Comparison of ENCODE assay signal across 19 mouse cellular contexts in genomic region chr19:21260280-21260679, GRCm38 (mm10). TPM values are rescaled to one million over a fixed set of nuclear protein-coding genes. Genes with fewer than 3 reads are reported as not detected.
DNase-seq lines count a peak whose midpoint lies in the region; ATAC-seq and TF ChIP-seq lines count a peak whose summit lies in the region.
"Had no signal": no experiment of that assay in that cellular context is flagged by ENCODE, and none has a peak within 500 bp of the region (broad histone marks: within the 10 kb centered on the region; RNA-seq: fewer than 3 reads in every experiment).

No protein-coding gene starts in this region.

- H3K4me2 ChIP-seq in intestine, postnatal 0 days (replicated peaks; ENCODE audit: low read depth): no peak overlapping the region
- no peak overlapping the region for H3K4me2 ChIP-seq in intestine, embryonic 16.5 days (ENCODE audit: low read depth, low read length)
- H3K4me2 ChIP-seq in stomach, postnatal 0 days (replicated peaks; ENCODE audit: low read depth): no peak overlapping the region
- H3K4me2 ChIP-seq: embryonic facial prominence, embryonic 13.5 days; forebrain, embryonic 12.5 days; heart, embryonic 12.5 days; hindbrain, embryonic 14.5 days had no signal

- DNase-seq in MEL (ENCODE audit: low read depth, low spot score): peak; percentile 73
- no peak for DNase-seq in stomach, postnatal 0 days (ENCODE audit: low spot score)
- DNase-seq in liver: no peak
- no peak for DNase-seq in heart, adult 2 months
- DNase-seq: adrenal gland, adult 8-10 months; adrenal gland, postnatal 36 days; cerebellum, adult 9-10 months; cerebellum, postnatal 25 days; gastrocnemius, postnatal 10 days had no signal

- TF ChIP-seq CTCF in intestine, postnatal 0 days (IDR thresholded peaks at IDR 0.05; ENCODE audit: low read depth): no peak
- TF ChIP-seq CTCF in MEL (IDR thresholded peaks at IDR 0.05 in 2 of 3, conservative IDR thresholded peaks at IDR 0.05 in 1 of 3; ENCODE audit: control insufficient read depth in 1 of 3, insufficient read depth in 1 of 3, low read depth in 2 of 3, low read length in 3 of 3, poor library complexity in 1 of 3, severe bottlenecking in 1 of 3): no peak
- TF ChIP-seq CTCF in stomach, postnatal 0 days (IDR thresholded peaks at IDR 0.05; ENCODE audit: low read depth): no peak
- no peak for TF ChIP-seq CTCF in heart, adult 2 months (IDR thresholded peaks at IDR 0.05)

- H3K4me3 ChIP-seq in intestine, postnatal 0 days (ENCODE audit: low read depth, low read length): no peak overlapping the region
- no peak overlapping the region for H3K4me3 ChIP-seq in intestine, embryonic 16.5 days (ENCODE audit: low read length)
- H3K4me3 ChIP-seq in MEL (ENCODE audit: control insufficient read depth in 1 of 2, insufficient read depth in 1 of 2, low read depth in 2 of 2, low read length in 2 of 2): no peak overlapping the region
- H3K4me3 ChIP-seq in stomach, postnatal 0 days (ENCODE audit: low read depth, low read length): no peak overlapping the region
- H3K4me3 ChIP-seq in heart, adult 2 months: no peak overlapping the region
- H3K4me3 ChIP-seq: embryonic facial prominence, embryonic 13.5 days; forebrain, embryonic 12.5 days; heart, embryonic 12.5 days; hindbrain, embryonic 10.5 days had no signal

- TF ChIP-seq RAD21 in MEL (IDR thresholded peaks at IDR 0.05; ENCODE audit: low read depth, low read length): no peak

- no peak for TF ChIP-seq EP300 in MEL (IDR thresholded peaks at IDR 0.05; ENCODE audit: low read depth in 1 of 2, low read length in 2 of 2)
- TF ChIP-seq EP300 in stomach, postnatal 0 days (optimal IDR thresholded peaks at IDR 0.05): no peak
- TF ChIP-seq EP300 in heart, adult 2 months (IDR thresholded peaks at IDR 0.05; ENCODE audit: insufficient read depth, low read depth, low read length): no peak

- no peaks in the 10 kb centered on the region for H3K79me2 ChIP-seq in MEL (ENCODE audit: control insufficient read depth, insufficient read depth, low read length, poor library complexity)
- no peaks in the 10 kb centered on the region for H3K79me2 ChIP-seq in heart, adult 2 months (replicated peaks; ENCODE audit: control insufficient read depth, insufficient read depth, low read length)

- no peak for TF ChIP-seq POLR2A in MEL (IDR thresholded peaks at IDR 0.05; ENCODE audit: control insufficient read depth in 1 of 2, insufficient read depth in 1 of 2, low read depth in 1 of 2, low read length in 2 of 2, poor library complexity in 1 of 2)
- TF ChIP-seq POLR2A in heart, adult 2 months (IDR thresholded peaks at IDR 0.05; ENCODE audit: insufficient read depth, low read depth, low read length): no peak

- H3K4me1 ChIP-seq in intestine, postnatal 0 days (replicated peaks; ENCODE audit: control insufficient read depth, insufficient read depth, low read length): no peaks in the 10 kb centered on the region
- no peaks in the 10 kb centered on the region for H3K4me1 ChIP-seq in intestine, embryonic 16.5 days (ENCODE audit: control insufficient read depth, insufficient read depth, low read length)
- peaks cover 4% of the 10 kb centered on the region in 2 experiments; a peak in 2 of 4 replicates for H3K4me1 ChIP-seq in MEL (ENCODE audit: control insufficient read depth in 1 of 2, insufficient read depth in 2 of 2, low read length in 2 of 2)
- H3K4me1 ChIP-seq in stomach, postnatal 0 days (replicated peaks; ENCODE audit: control insufficient read depth, insufficient read depth): no peaks in the 10 kb centered on the region
- no peaks in the 10 kb centered on the region for H3K4me1 ChIP-seq in heart, adult 2 months (ENCODE audit: control insufficient read depth, insufficient read depth, low read length)
- H3K4me1 ChIP-seq: embryonic facial prominence, embryonic 13.5 days; forebrain, embryonic 12.5 days; heart, embryonic 12.5 days; hindbrain, embryonic 10.5 days had no signal

- no peaks in the 10 kb centered on the region for H3K27me3 ChIP-seq in intestine, postnatal 0 days (replicated peaks; ENCODE audit: control insufficient read depth, insufficient read depth, low read length)
- H3K27me3 ChIP-seq in intestine, embryonic 16.5 days (replicated peaks; ENCODE audit: control insufficient read depth, insufficient read depth, low read length): no peaks in the 10 kb centered on the region
- peaks cover 0 to 2% of the 10 kb centered on the region in 2 experiments; a peak in 1 of 4 replicates for H3K27me3 ChIP-seq in MEL (ENCODE audit: control insufficient read depth in 1 of 2, insufficient read depth in 2 of 2, low read length in 2 of 2)
- no peaks in the 10 kb centered on the region for H3K27me3 ChIP-seq in stomach, postnatal 0 days (ENCODE audit: control insufficient read depth, insufficient read depth, low read length)
- H3K27me3 ChIP-seq in heart, adult 2 months (ENCODE audit: control insufficient read depth, insufficient read depth, low read length): no peaks in the 10 kb centered on the region
- H3K27me3 ChIP-seq: CH12.LX; embryonic facial prominence, embryonic 13.5 days; forebrain, embryonic 12.5 days; heart, embryonic 12.5 days had no signal

- intact Hi-C loops in heart, adult 2 months (cut with DNase I): no loop called here

- H3K36me3 ChIP-seq in intestine, postnatal 0 days (ENCODE audit: control insufficient read depth, insufficient read depth): no peaks in the 10 kb centered on the region
- no peaks in the 10 kb centered on the region for H3K36me3 ChIP-seq in intestine, embryonic 16.5 days (ENCODE audit: control insufficient read depth, insufficient read depth, low read length)
- H3K36me3 ChIP-seq in MEL (ENCODE audit: control insufficient read depth in 1 of 2, insufficient read depth in 2 of 2, low read length in 2 of 2): peaks cover 0 to 5% of the 10 kb centered on the region in 2 experiments; a peak in 2 of 4 replicates
- no peaks in the 10 kb centered on the region for H3K36me3 ChIP-seq in stomach, postnatal 0 days (ENCODE audit: control insufficient read depth, insufficient read depth, low read length)
- H3K36me3 ChIP-seq in heart, adult 2 months (ENCODE audit: control insufficient read depth, insufficient read depth, low read length): no peaks in the 10 kb centered on the region
- H3K36me3 ChIP-seq: embryonic facial prominence, embryonic 13.5 days; forebrain, embryonic 12.5 days; heart, embryonic 12.5 days; hindbrain, embryonic 10.5 days had no signal

- H3K9me3 ChIP-seq in intestine, postnatal 0 days (ENCODE audit: control insufficient read depth): no peaks in the 10 kb centered on the region
- no peaks in the 10 kb centered on the region for H3K9me3 ChIP-seq in intestine, embryonic 16.5 days (ENCODE audit: control insufficient read depth, low read length)
- H3K9me3 ChIP-seq in MEL (replicated peaks; ENCODE audit: insufficient read depth, low read length): no peaks in the 10 kb centered on the region
- no peaks in the 10 kb centered on the region for H3K9me3 ChIP-seq in stomach, postnatal 0 days (ENCODE audit: control insufficient read depth, low read length)
- H3K9me3 ChIP-seq: embryonic facial prominence, embryonic 13.5 days; forebrain, embryonic 12.5 days; heart, embryonic 12.5 days; hindbrain, embryonic 10.5 days had no signal

- no peak overlapping the region for H3K27ac ChIP-seq in intestine, postnatal 0 days (ENCODE audit: low read depth, low read length)
- no peak overlapping the region for H3K27ac ChIP-seq in intestine, embryonic 16.5 days (ENCODE audit: low read length)
- no peak overlapping the region for H3K27ac ChIP-seq in MEL (ENCODE audit: control insufficient read depth, low read depth, low read length)
- H3K27ac ChIP-seq in stomach, postnatal 0 days (replicated peaks): no peak overlapping the region
- no peak overlapping the region for H3K27ac ChIP-seq in heart, adult 2 months
- H3K27ac ChIP-seq: embryonic facial prominence, embryonic 13.5 days; forebrain, embryonic 12.5 days; hindbrain, embryonic 10.5 days; hindbrain, embryonic 14.5 days had no signal

- ATAC-seq in intestine, postnatal 0 days: peak; percentile 36; the same call in 1 of the 2 replicates
- no peak for ATAC-seq in intestine, embryonic 16.5 days
- peak; percentile 87 for ATAC-seq in megakaryocyte progenitor cell, adult 5-6 weeks (replicated peaks; ENCODE audit: poor library complexity)
- peak; percentile 78; the same call in 1 of the 2 replicates for ATAC-seq in stomach, postnatal 0 days (ENCODE audit: low FRiP score, low TSS enrichment)
- ATAC-seq: forebrain, embryonic 16.5 days had no signal

- no peak overlapping the region for H3K9ac ChIP-seq in intestine, postnatal 0 days (ENCODE audit: low read depth, low read length)
- no peak overlapping the region for H3K9ac ChIP-seq in intestine, embryonic 16.5 days (ENCODE audit: low read depth, low read length)
- H3K9ac ChIP-seq in MEL (ENCODE audit: control insufficient read depth, low read depth, low read length, poor library complexity, severe bottlenecking): no peak overlapping the region
- no peak overlapping the region for H3K9ac ChIP-seq in stomach, postnatal 0 days (ENCODE audit: low read length)
- H3K9ac ChIP-seq in heart, adult 2 months (ENCODE audit: low read depth, low read length): no peak overlapping the region
- H3K9ac ChIP-seq: embryonic facial prominence, embryonic 13.5 days; forebrain, embryonic 12.5 days; heart, embryonic 12.5 days; hindbrain, embryonic 14.5 days had no signal

TF ChIP-seq in MEL, 35 proteins besides CTCF, POLR2A, EP300 and RAD21:
- TF ChIP-seq NELFE (IDR thresholded peaks at IDR 0.05; ENCODE audit: low read depth, low read length) (no peak), UBTF (IDR thresholded peaks at IDR 0.05; ENCODE audit: borderline replicate concordance, insufficient read depth, low read depth, low read length) (no peak), JUND (IDR thresholded peaks at IDR 0.05; ENCODE audit: low read depth, low read length) (no peak), KAT2A (conservative IDR thresholded peaks at IDR 0.05; ENCODE audit: low read depth, low read length) (no peak), TAL1 (IDR thresholded peaks at IDR 0.05; ENCODE audit: low read length) (no peak), TCF12 (IDR thresholded peaks at IDR 0.05; ENCODE audit: low read depth, low read length) (no peak), GABPA (IDR thresholded peaks at IDR 0.05; ENCODE audit: low read depth, low read length) (no peak)

RNA-seq across cellular contexts. Expression of gene Zfand5, which starts 11.8 kb away (rescaled TPM):
- polyA plus RNA-seq in intestine, postnatal 0 days (2015; fragmentation: Nextera tagmentation; extraction: Ambion mirVana): 93.4 and 95.9 TPM in 2 replicates
- 56.3 and 59.6 TPM in 2 replicates for polyA plus RNA-seq in intestine, embryonic 16.5 days (2015; fragmentation: Nextera tagmentation; extraction: Ambion mirVana)
- total RNA-seq in MEL (2012; rRNA removed): 66.8 and 80.1 TPM in 2 replicates
- polyA plus RNA-seq in MEL (2012; ENCODE audit: insufficient read depth in 1 of 2, insufficient read length in 2 of 2, low read depth in 1 of 2, low replicate concordance in 2 of 2, missing spikeins in 1 of 2): 10 to 100 TPM; 48.1 to 51.5 TPM
- 134 and 154 TPM in 2 replicates for total RNA-seq in megakaryocyte progenitor cell, adult 5-6 weeks (2015)
- 87.5 and 93.1 TPM in 2 replicates for total RNA-seq in megakaryocyte progenitor cell, adult 5-6 weeks (2017)
- 82.5 and 93.5 TPM in 2 replicates for polyA plus RNA-seq in stomach, postnatal 0 days (2015; fragmentation: Nextera tagmentation; extraction: Ambion mirVana)
- total RNA-seq in heart, adult 2 months (2021): 100 to 1,000 TPM; 114 to 131 TPM
- 27.4 and 66.6 TPM in 2 replicates for polyA plus RNA-seq in heart, adult 2 months (2012; rRNA removed)
